Mouse (Mus musculus) midbrain, embryonic 15.5 days (tissue): ENCODE data around the gene Mctp2. TPM values are rescaled to one million over a fixed set of nuclear protein-coding genes. Genes with fewer than 3 reads are reported as not detected.
A peak's percentile ranks its signal among the peaks of the same experiment; 100 is the strongest.

Source experiments
- ATAC-seq: fragments of 200-750 bp; cut with Nextera tagmentation; replicated peaks from 2 replicates; pipeline ENCODE4 v1.8.0; 2017; ENCODE audit warnings: moderate TSS enrichment
- H3K27ac ChIP-seq: fragments of 300-500 bp; sonication (generic); 2 replicates; pipeline ENCODE4 v1.5.1; 2015; ENCODE audit warnings: mild to moderate bottlenecking, inconsistent platforms
- H3K27me3 ChIP-seq: fragments of 300-500 bp; sonication (generic); replicated peaks from 2 replicates; pipeline ENCODE4 v1.6.1; 2015; ENCODE audit warnings: inconsistent platforms
- H3K36me3 ChIP-seq: fragments of 300-500 bp; sonication (generic); replicated peaks from 2 replicates; pipeline ENCODE4 v1.6.1; 2015; ENCODE audit warnings: inconsistent platforms
- H3K4me1 ChIP-seq: fragments of 300-500 bp; sonication (generic); 2 replicates; pipeline ENCODE4 v1.6.1; 2015; ENCODE audit warnings: inconsistent platforms
- H3K4me2 ChIP-seq: fragments of 300-500 bp; sonication (generic); 2 replicates; pipeline ENCODE4 v1.6.1; 2015; ENCODE audit warnings: inconsistent platforms, mild to moderate bottlenecking, moderate library complexity
- H3K4me3 ChIP-seq: fragments of 300-500 bp; sonication (generic); 2 replicates; pipeline ENCODE4 v1.5.1; 2015; ENCODE audit warnings: mild to moderate bottlenecking, inconsistent platforms
- H3K9ac ChIP-seq: fragments of 300-500 bp; sonication (generic); 2 replicates; pipeline ENCODE4 v1.6.1; 2015; ENCODE audit warnings: mild to moderate bottlenecking, inconsistent platforms
- H3K9me3 ChIP-seq: fragments of 300-500 bp; sonication (generic); 2 replicates; pipeline ENCODE4 v1.6.1; 2016; ENCODE audit warnings: inconsistent platforms
- WGBS: fragments of 180-500 bp; shearing (Covaris S2); methylation state at CpG from one replicate; pipeline ENCODE4 v1.1.7; 2015; ENCODE audit warnings: mixed read lengths; 5-methylcytosine and 5-hydroxymethylcytosine counted together
- polyA plus RNA-seq: library from polyadenylated mRNA; unstranded; fragments of >200 nt; fragmentation: Nextera tagmentation; extraction: Ambion mirVana; gene quantifications from 2 replicates; pipeline ENCODE4 v1.2.1, GENCODE M21; 2015

Gene Mctp2
- polyA plus RNA-seq = 0.43 and 0.45 TPM in 2 replicates

DNA sequence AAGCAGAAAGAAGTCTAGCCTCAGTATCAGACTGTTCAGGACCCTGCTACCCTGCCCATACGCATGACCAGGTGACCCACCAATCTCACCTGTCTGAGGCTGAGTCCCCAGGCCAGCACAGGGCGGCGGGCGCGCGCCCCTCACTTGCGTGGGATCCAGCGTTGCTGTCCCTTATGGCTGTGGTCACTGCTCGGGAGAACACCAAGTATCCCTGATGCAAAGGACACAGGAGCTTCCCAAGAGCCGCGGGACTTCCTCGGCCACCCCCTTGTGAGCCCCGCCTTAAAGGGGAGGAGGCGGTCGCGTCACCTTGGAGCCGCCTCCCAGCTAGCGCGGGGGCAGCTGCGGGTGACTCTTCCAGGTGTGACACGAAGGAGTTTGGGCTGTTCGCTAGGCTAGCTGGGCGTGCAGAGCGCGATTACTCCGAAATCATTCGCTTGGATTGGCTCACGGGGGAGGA lies at the start of gene Mctp2:
TSS of gene Mctp2 (minus strand) at position 227 of the 460 bp plus-strand sequence.
- Histone ChIP-seq H3K36me3 (no peaks in the 10 kb centered on the region), H3K4me3 (peak within 1 kb of the TSS; percentile 54), H3K27ac (no peak within 1 kb of the TSS), H3K4me2 (peak within 1 kb of the TSS; percentile 99), H3K9ac (peak within 1 kb of the TSS; percentile 42), H3K9me3 (no peaks in the 10 kb centered on the region), H3K27me3 (peaks cover 18% of the 10 kb centered on the region), H3K4me1 (peaks cover 14% of the 10 kb centered on the region)
- ATAC-seq = peak; percentile 67
- WGBS = under 1% methylated on average over 28 of the region's 28 CpGs

DNA sequence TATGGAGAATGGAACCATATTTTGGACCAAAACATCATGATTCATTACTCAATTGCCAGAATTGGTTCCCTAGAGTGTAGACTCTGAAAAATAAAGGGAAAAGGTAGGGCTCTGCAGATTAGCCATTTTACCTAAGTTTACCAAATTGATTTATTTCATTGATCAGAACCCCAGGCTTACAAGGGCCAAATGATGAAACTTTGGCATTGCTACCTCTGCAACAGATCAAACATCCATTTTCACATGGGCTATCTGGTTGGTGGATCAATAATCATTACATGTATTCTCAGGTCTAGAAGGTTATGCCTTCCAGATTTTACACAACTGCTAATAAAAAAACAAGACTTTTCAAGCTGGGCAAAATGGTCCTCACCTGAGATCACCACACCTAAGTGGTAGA lies 39.5 kb upstream of the Mctp2 start:
- Histone ChIP-seq H3K9ac (no peak overlapping the region), H3K4me3 (no peak overlapping the region), H3K4me2 (no peak overlapping the region), H3K27ac (no peak overlapping the region), H3K4me1 (no peaks in the 10 kb centered on the region), H3K27me3 (no peaks in the 10 kb centered on the region), H3K9me3 (no peaks in the 10 kb centered on the region), H3K36me3 (no peaks in the 10 kb centered on the region)
- no peak for ATAC-seq

DNA sequence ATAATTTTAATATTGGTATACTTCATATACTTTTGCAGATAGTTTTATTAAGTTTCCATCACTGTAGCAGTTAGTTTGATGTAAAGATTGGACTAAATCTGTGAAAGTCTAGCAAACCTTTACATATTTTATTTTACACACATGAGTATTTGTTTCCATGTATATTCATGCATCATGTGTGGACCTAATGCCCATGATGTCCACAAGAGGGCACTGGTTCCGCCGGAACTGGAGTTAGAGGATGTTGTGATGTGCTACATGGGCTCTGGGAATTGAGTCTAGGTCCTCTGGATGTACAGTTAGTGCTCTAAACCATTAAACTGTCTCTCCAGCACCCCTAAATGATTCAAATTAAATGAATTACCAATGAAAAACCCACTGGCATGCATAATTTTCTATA lies 37.3 kb upstream of the Mctp2 start:
- H3K4me3 ChIP-seq = no peak overlapping the region
- 82% methylated on average over 2 of the region's 2 CpGs for WGBS

DNA sequence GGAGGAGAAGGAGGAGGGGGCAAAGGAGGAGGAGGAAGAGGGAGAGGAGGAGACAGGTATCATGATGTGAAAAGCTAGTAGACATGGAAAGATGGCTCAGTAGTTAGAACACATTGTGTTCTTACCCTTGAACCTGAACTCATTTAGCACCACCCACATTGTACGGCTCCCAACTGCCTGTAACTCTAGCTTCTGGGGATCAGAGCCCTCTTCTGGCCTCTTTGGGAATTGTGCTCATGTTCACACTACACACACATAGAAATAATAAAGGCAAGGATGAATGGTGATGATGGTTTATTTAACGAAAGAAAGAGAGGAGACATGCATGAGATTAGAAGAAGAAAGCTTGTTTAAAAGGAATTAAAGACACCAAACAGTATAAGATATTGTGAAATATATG lies 36.4 kb upstream of the Mctp2 start:
- Histone ChIP-seq H3K4me1 (no peaks in the 10 kb centered on the region), H3K9me3 (no peaks in the 10 kb centered on the region), H3K9ac (no peak overlapping the region), H3K36me3 (no peaks in the 10 kb centered on the region), H3K4me2 (no peak overlapping the region), H3K27me3 (no peaks in the 10 kb centered on the region), H3K4me3 (no peak overlapping the region), H3K27ac (no peak overlapping the region)
- ATAC-seq = no peak
- WGBS = 72% methylated on average over 2 of the region's 2 CpGs

More for the DNA sequence above, 37.3 kb upstream of the Mctp2 start:
- H3K27ac ChIP-seq = no peak overlapping the region
- no peak overlapping the region for H3K4me2 ChIP-seq
- no peak overlapping the region for H3K9ac ChIP-seq
- no peaks in the 10 kb centered on the region for H3K27me3 ChIP-seq
- no peaks in the 10 kb centered on the region for H3K9me3 ChIP-seq
- H3K36me3 ChIP-seq = no peaks in the 10 kb centered on the region
- no peak for ATAC-seq
- H3K4me1 ChIP-seq = no peaks in the 10 kb centered on the region

DNA sequence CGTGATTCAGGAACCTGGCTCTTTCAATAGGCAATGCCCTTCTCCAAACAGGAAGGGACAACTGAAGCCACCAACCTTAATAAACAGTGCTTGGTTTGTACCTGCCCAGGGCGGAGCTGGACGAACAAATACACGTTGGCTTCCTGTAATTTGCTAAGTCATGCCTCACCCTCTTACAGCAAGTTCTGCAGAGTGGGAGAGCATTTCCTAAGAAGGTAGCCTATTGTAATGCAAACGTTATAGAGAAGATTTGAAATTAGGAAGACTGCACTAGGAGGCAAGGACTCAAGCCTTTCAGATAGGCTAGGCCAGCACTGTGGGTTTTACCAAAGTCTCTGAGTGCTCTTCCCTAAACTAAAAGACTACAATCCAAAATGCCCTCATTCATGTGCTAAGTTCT lies 19.6 kb upstream of the Mctp2 start:
- 73% methylated on average over 5 of the region's 5 CpGs for WGBS
- Histone ChIP-seq H3K27ac (no peak overlapping the region), H3K4me1 (no peaks in the 10 kb centered on the region), H3K27me3 (no peaks in the 10 kb centered on the region), H3K4me3 (no peak overlapping the region), H3K4me2 (no peak overlapping the region), H3K9ac (no peak overlapping the region), H3K9me3 (no peaks in the 10 kb centered on the region), H3K36me3 (no peaks in the 10 kb centered on the region)
- no peak for ATAC-seq

DNA sequence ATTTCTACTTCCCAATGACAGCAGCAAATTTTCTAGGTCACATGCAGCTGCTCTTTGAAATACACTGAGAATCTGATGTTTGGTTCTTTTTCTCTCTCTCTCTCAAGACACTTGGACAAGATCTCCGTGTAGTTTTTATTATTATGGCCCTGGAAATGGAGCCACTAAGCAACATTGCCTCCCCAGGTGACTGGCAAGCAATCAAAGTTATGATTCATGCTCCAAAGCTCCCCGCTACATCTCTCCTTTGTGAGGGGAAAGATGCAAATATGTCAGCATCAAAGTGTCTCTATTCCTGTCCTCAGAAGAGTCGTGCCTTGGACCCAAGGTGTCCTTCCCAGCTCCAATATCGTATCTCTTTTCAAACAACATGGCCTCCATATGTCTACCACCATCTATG lies 14.5 kb upstream of the Mctp2 start:
- Histone ChIP-seq H3K4me1 (no peaks in the 10 kb centered on the region), H3K36me3 (no peaks in the 10 kb centered on the region), H3K9me3 (no peaks in the 10 kb centered on the region), H3K4me2 (no peak overlapping the region), H3K27ac (no peak overlapping the region), H3K27me3 (no peaks in the 10 kb centered on the region), H3K9ac (no peak overlapping the region), H3K4me3 (no peak overlapping the region)
- whole genome bisulfite sequencing = 74% methylated on average over 4 of the region's 4 CpGs
- ATAC-seq = no peak

DNA sequence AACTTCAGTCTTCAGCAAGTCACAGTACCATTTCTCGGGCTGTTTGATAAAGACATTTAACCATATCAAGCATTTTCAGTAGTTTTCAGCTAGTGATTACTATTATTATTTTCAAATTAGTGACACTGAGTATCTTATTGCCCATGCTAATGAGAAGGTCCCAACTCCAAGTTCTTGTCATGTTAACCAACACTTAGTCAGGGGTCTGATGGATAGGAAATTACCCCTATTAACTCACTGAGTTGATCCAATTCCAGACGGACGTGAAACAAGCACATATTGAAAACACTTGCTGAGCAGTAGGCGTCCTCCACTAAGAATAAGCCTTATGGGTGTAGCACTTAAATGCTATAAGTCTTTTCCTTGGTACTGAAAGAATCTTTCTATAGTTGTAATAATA lies 14.0 kb upstream of the Mctp2 start:
- H3K36me3 ChIP-seq = no peaks in the 10 kb centered on the region
- WGBS = 82% methylated on average over 4 of the region's 4 CpGs
- no peaks in the 10 kb centered on the region for H3K27me3 ChIP-seq
- H3K9me3 ChIP-seq = no peaks in the 10 kb centered on the region
- no peak overlapping the region for H3K4me2 ChIP-seq
- H3K27ac ChIP-seq = no peak overlapping the region
- no peak overlapping the region for H3K9ac ChIP-seq
- no peak overlapping the region for H3K4me3 ChIP-seq
- no peaks in the 10 kb centered on the region for H3K4me1 ChIP-seq
- no peak for ATAC-seq

DNA sequence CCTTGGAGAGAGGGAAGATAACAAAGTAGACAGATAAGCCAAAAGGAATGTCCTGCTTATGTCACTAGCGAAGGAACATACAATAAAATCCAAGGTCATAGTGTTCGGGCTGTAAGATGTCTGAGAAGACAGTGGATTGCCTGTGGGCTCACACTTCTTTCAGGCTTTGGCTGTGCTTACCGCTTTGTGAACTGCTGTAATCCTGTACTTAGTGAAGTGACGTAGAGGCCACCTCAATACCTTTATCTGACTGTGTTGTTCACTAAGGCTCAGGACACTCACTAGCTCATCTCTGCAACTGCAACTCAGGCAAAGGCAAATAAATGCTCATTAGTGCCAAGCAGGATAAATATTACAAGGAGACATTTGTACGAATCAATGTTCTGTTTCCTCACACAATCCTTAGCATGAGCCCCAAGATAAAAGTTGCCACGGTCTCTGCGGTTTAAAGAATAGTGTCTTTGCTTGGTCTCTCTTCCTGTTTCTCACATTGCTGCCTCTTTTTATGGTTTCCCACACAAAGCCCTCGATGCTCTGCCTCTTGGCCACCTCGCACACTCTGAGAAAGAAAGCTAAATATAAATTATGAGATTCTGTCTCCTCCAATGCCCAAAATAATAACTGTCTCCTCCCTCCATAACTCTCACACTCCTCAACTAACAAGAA lies 8.1 kb upstream of the Mctp2 start:
- Histone ChIP-seq H3K27me3 (no peaks in the 10 kb centered on the region), H3K4me1 (no peaks in the 10 kb centered on the region), H3K4me3 (no peak overlapping the region), H3K27ac (no peak overlapping the region), H3K4me2 (no peak overlapping the region), H3K9me3 (no peaks in the 10 kb centered on the region), H3K36me3 (no peaks in the 10 kb centered on the region), H3K9ac (no peak overlapping the region)
- no peak for ATAC-seq
- WGBS = 84% methylated on average over 9 of the region's 9 CpGs

DNA sequence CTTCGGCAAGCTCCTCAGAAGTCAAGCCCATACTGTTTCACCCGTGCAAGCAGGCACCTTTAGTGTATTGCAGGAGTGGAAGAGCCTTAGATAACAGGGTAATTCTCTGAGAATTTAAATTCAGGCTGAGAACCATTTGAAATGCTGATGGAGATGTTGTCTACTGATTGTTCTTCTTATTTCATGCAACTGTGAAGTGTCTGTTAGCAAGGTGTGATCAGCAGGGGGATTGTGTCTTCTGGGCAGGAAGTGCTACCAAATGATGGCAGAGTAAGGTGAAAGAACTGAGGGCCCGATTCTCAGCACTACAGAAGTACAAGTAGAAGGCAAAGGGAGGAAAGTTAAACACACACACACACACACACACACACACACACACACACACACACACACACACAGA lies 7.5 kb upstream of the Mctp2 start:
- Histone ChIP-seq H3K27me3 (no peaks in the 10 kb centered on the region), H3K4me3 (no peak overlapping the region), H3K36me3 (no peaks in the 10 kb centered on the region), H3K4me2 (no peak overlapping the region), H3K9ac (no peak overlapping the region), H3K9me3 (no peaks in the 10 kb centered on the region), H3K27ac (no peak overlapping the region), H3K4me1 (no peaks in the 10 kb centered on the region)
- no peak for ATAC-seq
- 82% methylated on average over 3 of the region's 3 CpGs for WGBS

DNA sequence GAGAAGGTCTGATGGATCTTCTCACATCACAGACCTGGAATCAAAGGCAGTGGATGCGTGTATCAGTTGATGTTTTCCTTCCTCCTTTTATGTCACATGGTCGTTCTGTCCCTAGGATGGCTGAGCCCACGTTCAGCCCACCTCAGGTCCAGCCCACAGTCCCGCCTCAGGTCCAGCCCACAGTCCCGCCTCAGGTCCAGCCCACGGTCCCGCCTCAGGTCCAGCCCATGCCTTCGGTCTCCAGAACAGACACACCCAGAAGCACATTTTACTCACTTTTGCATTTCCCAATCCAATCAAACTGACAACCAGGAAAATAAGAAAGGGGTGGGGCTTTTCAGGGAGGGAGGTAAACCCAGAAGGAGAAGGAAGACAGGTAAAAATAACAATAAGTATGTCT lies 5.2 kb upstream of the Mctp2 start:
- H3K27me3 ChIP-seq = peaks cover 5% of the 10 kb centered on the region
- no peak overlapping the region for H3K4me3 ChIP-seq
- H3K36me3 ChIP-seq = no peaks in the 10 kb centered on the region
- H3K4me1 ChIP-seq = peaks cover 3% of the 10 kb centered on the region
- ATAC-seq = no peak
- no peaks in the 10 kb centered on the region for H3K9me3 ChIP-seq
- H3K4me2 ChIP-seq = no peak overlapping the region
- H3K27ac ChIP-seq = no peak overlapping the region
- no peak overlapping the region for H3K9ac ChIP-seq
- 68% methylated on average over 8 of the region's 8 CpGs for WGBS

DNA sequence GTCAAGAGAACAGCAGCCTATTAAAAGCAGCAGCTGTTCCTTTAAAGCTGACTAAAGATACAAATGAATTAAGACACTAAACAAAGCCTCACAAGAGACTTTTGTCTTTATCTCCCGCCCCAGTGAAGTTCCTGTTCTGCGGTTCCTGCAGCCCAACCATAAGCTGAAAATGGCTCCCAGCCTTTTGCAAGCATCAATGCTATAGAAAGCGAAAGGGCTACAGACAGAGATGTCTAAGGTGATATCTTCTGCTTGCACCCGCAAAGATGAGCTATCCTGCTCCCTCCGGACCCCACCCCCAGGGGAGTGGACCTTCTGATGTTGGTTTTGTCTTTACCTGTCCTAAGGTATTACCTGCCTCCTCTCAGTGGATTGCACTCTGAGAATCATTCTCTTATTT lies 1.7 kb upstream of the Mctp2 start:
- H3K27me3 ChIP-seq = peaks cover 18% of the 10 kb centered on the region
- no peak overlapping the region for H3K4me2 ChIP-seq
- 68% methylated on average over 5 of the region's 5 CpGs for WGBS
- no peak overlapping the region for H3K9ac ChIP-seq
- no peak overlapping the region for H3K4me3 ChIP-seq
- no peaks in the 10 kb centered on the region for H3K9me3 ChIP-seq
- H3K27ac ChIP-seq = no peak overlapping the region
- ATAC-seq = no peak
- H3K4me1 ChIP-seq = peaks cover 14% of the 10 kb centered on the region
- H3K36me3 ChIP-seq = no peaks in the 10 kb centered on the region

DNA sequence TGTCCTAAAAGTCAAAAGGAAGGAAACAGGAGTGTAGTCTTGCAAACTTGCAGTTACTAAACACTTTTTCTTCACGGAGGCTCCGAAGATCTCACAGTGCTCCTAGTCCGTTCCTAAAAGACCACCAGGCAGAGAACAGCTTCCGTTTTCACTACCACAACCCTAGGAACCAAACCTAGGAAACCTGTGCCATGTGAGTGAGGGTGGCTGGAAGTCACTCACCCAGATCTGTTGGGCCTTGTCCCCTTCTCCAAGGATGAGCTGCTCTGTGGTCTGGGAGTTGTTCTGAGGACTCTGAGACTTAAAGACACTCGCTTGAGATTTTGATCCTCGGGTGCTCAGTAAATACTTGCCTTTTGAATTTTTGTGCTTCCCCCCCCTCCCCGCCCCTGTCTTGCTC lies 439 bp upstream of the Mctp2 start:
- Histone ChIP-seq H3K9ac (peak overlapping the region; percentile 42; the same call in 1 of the 2 replicates), H3K27me3 (peaks cover 18% of the 10 kb centered on the region), H3K4me1 (peaks cover 14% of the 10 kb centered on the region), H3K36me3 (no peaks in the 10 kb centered on the region), H3K27ac (no peak overlapping the region), H3K4me2 (peak overlapping the region; percentile 99), H3K9me3 (no peaks in the 10 kb centered on the region), H3K4me3 (peak overlapping the region; percentile 54)
- no peak for ATAC-seq
- whole genome bisulfite sequencing = 10% methylated on average over 7 of the region's 7 CpGs

DNA sequence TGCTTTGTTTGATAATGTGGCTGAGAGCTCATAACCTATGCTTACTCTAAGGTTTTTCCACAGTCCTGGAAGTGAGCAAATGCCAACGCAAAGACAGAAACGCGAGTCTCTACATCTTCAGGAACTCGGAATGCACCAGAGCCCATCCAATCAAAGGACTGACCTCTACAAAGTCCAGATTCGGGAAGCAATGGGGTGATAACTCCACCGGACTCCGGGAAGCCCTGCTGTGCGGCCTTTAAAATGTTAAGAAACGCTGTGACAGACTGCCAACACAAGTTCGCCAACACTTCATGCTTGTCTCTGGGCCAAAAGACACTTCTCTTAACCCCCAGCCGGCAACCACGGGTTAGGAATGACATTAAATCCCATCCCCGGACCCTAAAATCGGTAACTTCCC lies 437 bp downstream of the Mctp2 start:
- Histone ChIP-seq H3K4me2 (peak overlapping the region; percentile 99), H3K27me3 (peaks cover 18% of the 10 kb centered on the region), H3K9ac (peak overlapping the region; percentile 42), H3K27ac (no peak overlapping the region), H3K4me3 (peak overlapping the region; percentile 54), H3K9me3 (no peaks in the 10 kb centered on the region), H3K36me3 (no peaks in the 10 kb centered on the region), H3K4me1 (peaks cover 14% of the 10 kb centered on the region)
- WGBS = 3% methylated on average over 14 of the region's 14 CpGs
- ATAC-seq = 0 out of 2 replicates have a peak, but pooled peaks have one; percentile 20
